Comparison of ENCODE assay signal across 7 mouse cellular contexts in genomic region chr6:133104922-133105859, GRCm38 (mm10). TPM values are rescaled to one million over a fixed set of nuclear protein-coding genes. Genes with fewer than 3 reads are reported as not detected.
DNase-seq lines count a peak whose midpoint lies in the region; ATAC-seq and TF ChIP-seq lines count a peak whose summit lies in the region.

No protein-coding gene starts in this region.

- H3K27me3 ChIP-seq in embryonic facial prominence, embryonic 10.5 days (replicated peaks; ENCODE audit: low read depth, poor library complexity, severe bottlenecking), result no peaks in the 10 kb centered on the region
- no peaks in the 10 kb centered on the region for H3K27me3 ChIP-seq in intestine, postnatal 0 days (replicated peaks; ENCODE audit: control insufficient read depth, insufficient read depth, low read length)
- H3K27me3 ChIP-seq in midbrain, embryonic 12.5 days, result no peaks in the 10 kb centered on the region
- no peaks in the 10 kb centered on the region for H3K27me3 ChIP-seq in small intestine, adult 2 months (ENCODE audit: control insufficient read depth, insufficient read depth, low read length)

- H3K4me2 ChIP-seq in intestine, postnatal 0 days (replicated peaks; ENCODE audit: low read depth), result peak overlapping the region; percentile 63
- peak overlapping the region; percentile 56 for H3K4me2 ChIP-seq in midbrain, embryonic 12.5 days (replicated peaks)

- peaks cover 25% of the 10 kb centered on the region for H3K36me3 ChIP-seq in embryonic facial prominence, embryonic 10.5 days (replicated peaks)
- no peaks in the 10 kb centered on the region for H3K36me3 ChIP-seq in intestine, postnatal 0 days (ENCODE audit: control insufficient read depth, insufficient read depth)
- peaks cover 5% of the 10 kb centered on the region; the same call in 1 of the 2 replicates for H3K36me3 ChIP-seq in midbrain, embryonic 12.5 days
- H3K36me3 ChIP-seq in small intestine, adult 2 months (ENCODE audit: control insufficient read depth, insufficient read depth, low read length), result no peaks in the 10 kb centered on the region

- H3K4me3 ChIP-seq in embryonic facial prominence, embryonic 10.5 days, result peak overlapping the region; percentile 84
- H3K4me3 ChIP-seq in intestine, postnatal 0 days (ENCODE audit: low read depth, low read length), result peak overlapping the region; percentile 65
- peak overlapping the region; percentile 87 for H3K4me3 ChIP-seq in midbrain, embryonic 12.5 days
- H3K4me3 ChIP-seq in small intestine, adult 2 months (ENCODE audit: low read depth, low read length), result peak overlapping the region; percentile 89

- peak; percentile 9; the same call in 1 of the 2 replicates for TF ChIP-seq CTCF in intestine, postnatal 0 days (IDR thresholded peaks at IDR 0.05; ENCODE audit: low read depth)
- no peak for TF ChIP-seq CTCF in small intestine, adult 2 months (IDR thresholded peaks at IDR 0.05; ENCODE audit: extremely low read depth, insufficient read length, insufficient replicate concordance, low read depth, low read length)

- H3K27ac ChIP-seq in embryonic facial prominence, embryonic 10.5 days (replicated peaks), result peak overlapping the region; percentile 99
- peak overlapping the region; percentile 98 for H3K27ac ChIP-seq in intestine, postnatal 0 days (ENCODE audit: low read depth, low read length)
- peak overlapping the region; percentile 99 for H3K27ac ChIP-seq in midbrain, embryonic 12.5 days (replicated peaks)
- H3K27ac ChIP-seq in small intestine, adult 2 months (ENCODE audit: insufficient read depth, low read depth, low read length), result peak overlapping the region; percentile 79

- WGBS in embryonic facial prominence, embryonic 10.5 days, result 2% methylated on average over 62 of the region's 62 CpGs
- under 1% methylated on average over 62 of the region's 62 CpGs for WGBS in intestine, postnatal 0 days
- 2% methylated on average over 62 of the region's 62 CpGs for WGBS in midbrain, embryonic 12.5 days
- WGBS in small intestine, adult 2 months, result under 1% methylated on average over 62 of the region's 62 CpGs

- no peaks in the 10 kb centered on the region for H3K4me1 ChIP-seq in embryonic facial prominence, embryonic 10.5 days
- no peaks in the 10 kb centered on the region for H3K4me1 ChIP-seq in intestine, postnatal 0 days (replicated peaks; ENCODE audit: control insufficient read depth, insufficient read depth, low read length)
- peaks cover 3% of the 10 kb centered on the region; the same call in 1 of the 2 replicates for H3K4me1 ChIP-seq in midbrain, embryonic 12.5 days
- 0 out of 2 replicates have a peak, but pooled peaks cover 2% of the 10 kb centered on the region for H3K4me1 ChIP-seq in small intestine, adult 2 months (ENCODE audit: control insufficient read depth, insufficient read depth, insufficient read length, low read length)

- peak; percentile 99 for ATAC-seq in intestine, postnatal 0 days
- peak; percentile 96 for ATAC-seq in midbrain, embryonic 12.5 days (ENCODE audit: low FRiP score, low read depth)

- peak; percentile 77 for TF ChIP-seq POLR2A in small intestine, adult 2 months (IDR thresholded peaks at IDR 0.05; ENCODE audit: low read depth, low read length)

- intact Hi-C loops in left cerebral cortex, postnatal 4 days (cut with DNase I), result no loop called here

- peak; percentile 91 for DNase-seq in adrenal gland, postnatal 10 days
- DNase-seq in embryonic facial prominence, embryonic 10.5 days (ENCODE audit: low spot score), result peak; percentile 91
- peak; percentile 50 for DNase-seq in gonadal fat pad, adult 2 months (ENCODE audit: low read depth)
- DNase-seq in left cerebral cortex, postnatal 4 days, result peak; percentile 94

- H3K9me3 ChIP-seq in embryonic facial prominence, embryonic 10.5 days, result no peaks in the 10 kb centered on the region
- no peaks in the 10 kb centered on the region for H3K9me3 ChIP-seq in intestine, postnatal 0 days (ENCODE audit: control insufficient read depth)
- H3K9me3 ChIP-seq in midbrain, embryonic 12.5 days, result no peaks in the 10 kb centered on the region

- H3K9ac ChIP-seq in intestine, postnatal 0 days (ENCODE audit: low read depth, low read length), result peak overlapping the region; percentile 96
- H3K9ac ChIP-seq in midbrain, embryonic 12.5 days (replicated peaks), result peak overlapping the region; percentile 94

RNA-seq across cellular contexts. Expression of gene Smim10l1, which starts 0.5 kb away (rescaled TPM):
- total RNA-seq in adrenal gland, postnatal 10 days (2021), result 10 to 100 TPM; 78.3 to 84.6 TPM
- 74.3 and 85.9 TPM in 2 replicates for polyA plus RNA-seq in embryonic facial prominence, embryonic 10.5 days (2016; fragmentation: Nextera tagmentation; extraction: Ambion mirVana)
- 69.1 and 87.1 TPM in 2 replicates for polyA plus RNA-seq in gonadal fat pad, adult 2 months (2012; rRNA removed)
- 73.1 and 77.4 TPM in 2 replicates for polyA plus RNA-seq in intestine, postnatal 0 days (2015; fragmentation: Nextera tagmentation; extraction: Ambion mirVana)
- total RNA-seq in left cerebral cortex, postnatal 4 days (2021), result 10 to 100 TPM; 52.3 to 53.3 TPM
- 107 and 108 TPM in 2 replicates for polyA plus RNA-seq in midbrain, embryonic 12.5 days (2016; fragmentation: Nextera tagmentation; extraction: Ambion mirVana)
- 68.1 and 95.8 TPM in 2 replicates for polyA plus RNA-seq in small intestine, adult 2 months (2012; rRNA removed)

RNA-seq across cellular contexts. Expression of gene Tas2r140, which starts 49.6 kb away (rescaled TPM):
- not detected for total RNA-seq in adrenal gland, postnatal 10 days (2021)
- polyA plus RNA-seq in embryonic facial prominence, embryonic 10.5 days (2016; fragmentation: Nextera tagmentation; extraction: Ambion mirVana), result not detected in 2 replicates
- polyA plus RNA-seq in gonadal fat pad, adult 2 months (2012; rRNA removed), result not detected in 2 replicates
- not detected in 2 replicates for polyA plus RNA-seq in intestine, postnatal 0 days (2015; fragmentation: Nextera tagmentation; extraction: Ambion mirVana)
- total RNA-seq in left cerebral cortex, postnatal 4 days (2021), result not detected
- polyA plus RNA-seq in midbrain, embryonic 12.5 days (2016; fragmentation: Nextera tagmentation; extraction: Ambion mirVana), result not detected in 2 replicates
- not detected in 2 replicates for polyA plus RNA-seq in small intestine, adult 2 months (2012; rRNA removed)

Comparison
In these comparisons a context has a peak if more than half of its experiments do, and no peak if none do; other contexts are left out.
1. Peak in every context shown above with its lines: DNase-seq, ATAC-seq, H3K4me3 ChIP-seq and H3K27ac ChIP-seq.